Mouse (Mus musculus) hindbrain, postnatal 0 days (tissue): ENCODE measurements around the gene Rab37. TPM values are rescaled to one million over a fixed set of nuclear protein-coding genes. Genes with fewer than 3 reads are reported as not detected.

Experiments
- ATAC-seq: fragments of 200-750 bp; cut with Nextera tagmentation; 2 replicates; pipeline ENCODE4 v1.8.0; 2017; ENCODE audit warnings: mild to moderate bottlenecking, moderate TSS enrichment, moderate library complexity
- DNase-seq: peaks from one replicate; pipeline ENCODE4 v3.0.0-alpha.2; 2015; ENCODE audit warnings: low spot score
- H3K27ac ChIP-seq: fragments of 300-500 bp; sonication (generic); 2 replicates; pipeline ENCODE4 v1.5.1; 2014; ENCODE audit warnings: mild to moderate bottlenecking
- H3K27me3 ChIP-seq: fragments of 300-500 bp; sonication (generic); 2 replicates; pipeline ENCODE4 v1.6.1; 2014; ENCODE audit warnings: low read length, mixed read lengths; ENCODE audit not compliant: insufficient read depth
- H3K36me3 ChIP-seq: fragments of 300-500 bp; sonication (generic); 2 replicates; pipeline ENCODE4 v1.6.1; 2014; ENCODE audit warnings: low read length, mixed read lengths; ENCODE audit not compliant: insufficient read depth
- H3K4me1 ChIP-seq: fragments of 300-500 bp; sonication (generic); 2 replicates; pipeline ENCODE4 v1.6.1; 2014; ENCODE audit warnings: antibody characterized with exemption, low read length, mixed read lengths; ENCODE audit not compliant: insufficient read depth
- H3K4me2 ChIP-seq: fragments of 300-500 bp; sonication (generic); 2 replicates; pipeline ENCODE4 v1.6.1; 2014; ENCODE audit warnings: low read depth, mild to moderate bottlenecking, low read length, moderate library complexity, mixed read lengths
- H3K4me3 ChIP-seq: fragments of 300-500 bp; sonication (generic); 2 replicates; pipeline ENCODE4 v1.5.1; 2014; ENCODE audit warnings: low read length
- H3K9ac ChIP-seq: fragments of 300-500 bp; sonication (generic); replicated peaks from 2 replicates; pipeline ENCODE4 v1.6.1; 2014; ENCODE audit warnings: mild to moderate bottlenecking, low read length, moderate library complexity, mixed read lengths
- H3K9me3 ChIP-seq: fragments of 300-500 bp; sonication (generic); 2 replicates; pipeline ENCODE4 v1.6.1; 2016; ENCODE audit warnings: low read length, mixed read lengths
- CTCF ChIP-seq: IDR thresholded peaks from 2 replicates; pipeline ENCODE4 v1.5.1; 2016; ENCODE audit warnings: antibody characterized with exemption, control low read depth, low read depth
- WGBS: fragments of 180-500 bp; shearing (Covaris S2); extraction: QIAGEN DNeasy Blood & Tissue Kit; methylation state at CpG from one replicate; pipeline ENCODE4 v1.1.7; 2014; 5-methylcytosine and 5-hydroxymethylcytosine counted together
- polyA plus RNA-seq: library from polyadenylated mRNA; unstranded; fragments of >200 nt; fragmentation: Nextera tagmentation; extraction: Ambion mirVana; gene quantifications from 2 replicates; pipeline ENCODE4 v1.2.1, GENCODE M21; 2015
- total RNA-seq: library from RNA; depleted of rRNA; stranded (reverse); fragments of >200 nt; gene quantifications from 2 replicates; pipeline ENCODE4 v1.2.3, GENCODE M21; 2014

Rab37 gene
- total and polyA plus RNA-seq, 2 experiments from 2014 or later = 1.2 to 1.3 TPM

DNA sequence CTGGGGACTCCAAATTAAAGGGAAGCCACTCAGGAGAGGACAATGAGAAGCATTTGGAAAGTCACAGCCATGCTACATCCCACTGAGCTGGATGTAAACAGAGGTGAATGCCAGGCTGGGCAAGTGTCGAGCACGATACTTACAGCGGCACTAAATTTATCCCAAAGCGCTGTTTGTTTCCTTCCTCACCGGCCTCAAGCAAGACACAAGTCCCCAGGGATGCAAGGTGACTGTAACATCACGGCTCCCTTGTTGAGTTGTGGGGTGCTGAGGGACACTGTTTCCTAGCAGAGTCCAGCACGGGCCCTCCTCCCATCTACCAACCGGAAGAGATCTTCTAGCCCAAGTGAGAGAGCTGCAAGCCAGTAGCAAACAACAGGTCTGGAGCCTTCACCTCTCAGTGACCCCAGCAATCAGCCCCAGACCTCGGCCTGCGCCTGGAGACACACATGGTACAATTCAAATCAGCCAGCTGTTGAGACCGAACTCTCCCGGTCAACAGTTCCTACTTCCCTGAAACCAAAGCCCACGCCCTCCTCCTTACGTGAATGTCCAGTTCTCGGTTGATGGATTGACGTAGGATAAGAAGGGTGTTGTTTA lies 8.1 kb downstream of the Rab37 start:
- no peak overlapping the region for H3K4me3 ChIP-seq
- no peaks in the 10 kb centered on the region for H3K9me3 ChIP-seq
- no peak overlapping the region for H3K27ac ChIP-seq
- H3K9ac ChIP-seq = no peak overlapping the region
- no peak overlapping the region for H3K4me2 ChIP-seq
- DNase-seq (no peak), ATAC-seq (no peak)
- no peaks in the 10 kb centered on the region for H3K27me3 ChIP-seq
- no peak for TF ChIP-seq CTCF
- H3K36me3 ChIP-seq = no peaks in the 10 kb centered on the region
- no peaks in the 10 kb centered on the region for H3K4me1 ChIP-seq
- 74% methylated on average over 16 of the region's 16 CpGs for WGBS

DNA sequence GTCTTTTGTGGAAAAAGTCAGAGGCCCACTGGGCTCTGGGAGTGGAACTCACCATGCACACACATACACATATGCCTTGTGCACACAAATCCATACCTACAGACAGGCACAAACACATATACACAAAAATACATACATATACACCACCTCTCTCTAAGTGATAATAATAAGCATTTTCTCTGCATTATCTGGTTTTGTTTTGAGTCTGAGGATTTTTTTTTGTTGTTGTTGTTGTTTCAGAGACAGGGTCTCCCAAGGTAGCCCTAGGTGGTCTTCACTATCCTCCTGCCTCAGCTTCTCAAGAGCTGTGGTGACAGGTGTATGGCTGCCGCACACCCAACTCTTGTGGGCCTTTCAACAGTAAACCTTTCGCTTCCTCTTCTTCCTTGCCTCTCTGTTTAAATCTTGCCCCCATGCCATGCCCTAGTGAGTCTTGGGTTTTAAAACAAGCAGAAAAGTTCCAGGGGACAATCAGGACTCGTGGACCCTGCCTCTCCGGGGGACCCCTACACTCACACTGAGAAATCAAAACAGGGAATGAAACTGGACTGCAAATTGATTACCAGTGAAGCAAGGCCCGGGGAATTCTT lies 8.9 kb downstream of the Rab37 start:
- H3K9me3 ChIP-seq = no peaks in the 10 kb centered on the region
- H3K4me2 ChIP-seq = no peak overlapping the region
- H3K4me1 ChIP-seq = no peaks in the 10 kb centered on the region
- H3K4me3 ChIP-seq = no peak overlapping the region
- 82% methylated on average over 5 of the region's 5 CpGs for WGBS
- no peaks in the 10 kb centered on the region for H3K36me3 ChIP-seq
- no peak overlapping the region for H3K27ac ChIP-seq
- no peak overlapping the region for H3K9ac ChIP-seq
- no peak for DNase-seq
- no peak for TF ChIP-seq CTCF
- H3K27me3 ChIP-seq = no peaks in the 10 kb centered on the region
- no peak for ATAC-seq

DNA sequence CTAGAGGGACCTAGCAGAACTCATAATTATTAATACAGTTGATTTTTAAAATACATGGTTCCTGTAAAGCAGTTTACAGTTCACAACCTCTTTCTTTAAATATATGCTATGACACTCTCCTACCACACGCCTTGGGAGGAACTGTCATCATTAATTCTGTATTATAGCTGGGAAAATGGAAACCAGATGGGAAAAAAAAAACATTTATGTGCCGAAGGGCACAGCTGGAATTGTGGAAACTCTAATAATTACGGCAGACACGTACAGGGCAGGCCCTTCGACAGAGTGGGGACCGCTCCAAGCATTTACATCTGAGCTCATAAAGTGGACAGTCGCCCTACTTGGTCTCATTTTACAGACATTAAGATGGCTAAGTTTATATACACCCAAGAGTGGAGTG lies 9.5 kb downstream of the Rab37 start:
- H3K4me1 ChIP-seq = no peaks in the 10 kb centered on the region
- no peaks in the 10 kb centered on the region for H3K9me3 ChIP-seq
- no peak overlapping the region for H3K4me3 ChIP-seq
- DNase-seq = no peak
- no peak overlapping the region for H3K27ac ChIP-seq
- no peaks in the 10 kb centered on the region for H3K27me3 ChIP-seq
- no peaks in the 10 kb centered on the region for H3K36me3 ChIP-seq
- no peak for ATAC-seq
- H3K9ac ChIP-seq = no peak overlapping the region
- no peak for TF ChIP-seq CTCF
- H3K4me2 ChIP-seq = no peak overlapping the region
- WGBS = 75% methylated on average over 7 of the region's 7 CpGs

DNA sequence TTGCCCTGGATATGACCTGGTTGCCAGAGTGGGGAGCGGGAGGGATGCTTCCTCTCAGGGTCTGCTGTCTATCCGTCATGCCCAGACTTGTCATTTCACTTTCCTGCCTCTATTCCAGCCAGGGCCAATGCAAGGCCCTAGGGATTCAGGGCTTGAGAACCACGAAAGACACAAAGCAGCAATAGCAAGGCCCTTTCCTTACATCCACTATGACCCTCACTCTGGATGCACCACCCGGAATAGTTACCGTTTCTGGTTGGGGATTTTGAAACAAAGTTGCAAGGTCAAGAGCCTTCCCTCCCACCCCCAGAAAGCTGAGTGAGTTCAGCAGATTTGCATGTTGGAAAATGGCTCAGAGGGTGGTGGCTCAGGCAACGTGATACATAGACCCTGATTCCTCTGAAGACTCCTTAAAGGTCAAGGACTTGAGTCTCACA lies 10.4 kb downstream of the Rab37 start:
- Histone ChIP-seq H3K36me3 (no peaks in the 10 kb centered on the region), H3K9me3 (no peaks in the 10 kb centered on the region), H3K4me1 (no peaks in the 10 kb centered on the region), H3K4me3 (no peak overlapping the region), H3K27me3 (no peaks in the 10 kb centered on the region), H3K27ac (no peak overlapping the region), H3K4me2 (no peak overlapping the region), H3K9ac (no peak overlapping the region)
- TF ChIP-seq CTCF = no peak
- 72% methylated on average over 6 of the region's 6 CpGs for WGBS
- DNase-seq (no peak), ATAC-seq (no peak)

DNA sequence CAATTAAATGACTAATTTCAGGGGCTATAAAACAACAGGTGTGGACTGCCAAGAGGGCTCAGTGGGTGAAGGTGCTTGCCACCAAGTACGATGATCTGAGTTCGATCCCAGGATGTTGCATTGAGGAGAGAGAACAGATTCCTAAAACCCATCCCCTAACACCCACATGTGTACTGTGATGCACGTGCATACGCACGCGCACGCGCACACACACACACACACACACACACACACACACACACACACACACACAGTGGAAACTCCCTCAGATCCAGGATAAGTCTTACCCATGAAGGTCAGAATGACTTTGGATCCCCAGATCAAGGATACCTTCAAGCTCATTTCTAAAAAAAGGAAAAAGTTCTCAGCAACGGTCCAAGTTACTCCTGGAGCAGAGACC lies 10.9 kb downstream of the Rab37 start:
- 96% methylated on average over 9 of the region's 9 CpGs for WGBS
- Histone ChIP-seq H3K36me3 (no peaks in the 10 kb centered on the region), H3K4me3 (no peak overlapping the region), H3K27ac (no peak overlapping the region), H3K9ac (no peak overlapping the region), H3K9me3 (no peaks in the 10 kb centered on the region), H3K4me1 (no peaks in the 10 kb centered on the region), H3K4me2 (no peak overlapping the region), H3K27me3 (no peaks in the 10 kb centered on the region)
- ATAC-seq (no peak), DNase-seq (no peak)
- no peak for TF ChIP-seq CTCF

DNA sequence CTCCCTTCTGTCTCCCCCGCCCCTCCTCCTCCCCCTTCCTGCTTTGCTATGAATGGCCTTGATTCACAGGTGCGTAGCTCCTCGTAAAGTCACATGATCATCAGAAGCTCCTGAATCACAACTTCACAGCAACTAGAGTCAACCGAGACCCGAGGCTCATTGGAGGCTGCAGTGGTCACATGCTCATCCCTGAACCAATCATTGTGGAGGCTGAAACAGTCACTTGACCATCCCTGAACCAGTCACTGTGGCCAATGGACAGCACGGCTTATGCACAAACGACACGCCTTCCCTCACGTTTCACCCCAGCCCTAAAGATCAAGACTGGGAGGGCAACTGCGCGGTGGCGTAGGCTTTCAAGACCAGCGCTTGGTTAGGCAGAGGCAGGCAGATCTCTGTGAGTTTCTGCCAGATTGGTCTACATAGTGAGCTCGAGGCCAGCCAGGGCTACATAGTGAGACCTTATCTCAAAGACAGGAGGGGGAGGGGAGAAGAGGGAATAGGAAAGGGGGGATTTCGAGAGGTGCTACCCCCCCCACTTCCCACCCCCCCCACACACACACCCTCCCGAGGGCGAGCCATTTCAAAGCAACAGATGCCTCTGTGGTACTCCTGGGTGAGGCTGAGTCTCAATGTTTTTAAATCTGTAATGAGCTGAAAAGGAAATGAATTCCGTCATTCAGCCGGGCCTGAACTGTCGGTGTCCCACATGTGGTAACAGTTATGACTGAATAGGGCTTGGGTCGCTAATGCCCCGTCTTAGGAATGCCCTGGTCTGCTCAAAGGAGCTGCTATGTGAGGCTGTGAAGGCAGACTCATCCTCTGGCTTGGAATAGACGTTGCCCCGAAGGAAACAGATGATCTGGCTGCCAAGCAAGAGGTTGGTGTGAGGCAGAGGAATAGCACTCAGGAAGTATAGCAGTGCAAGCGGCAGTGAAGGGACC lies 12.5 kb downstream of the Rab37 start:
- DNase-seq (no peak), ATAC-seq (no peak)
- Histone ChIP-seq H3K4me1 (0 out of 2 replicates have a peak, but pooled peaks cover 3% of the 10 kb centered on the region), H3K4me3 (no peak overlapping the region), H3K9me3 (no peaks in the 10 kb centered on the region), H3K27ac (no peak overlapping the region), H3K4me2 (no peak overlapping the region), H3K9ac (no peak overlapping the region), H3K36me3 (no peaks in the 10 kb centered on the region), H3K27me3 (no peaks in the 10 kb centered on the region)
- 89% methylated on average over 25 of the region's 25 CpGs for WGBS
- no peak for TF ChIP-seq CTCF
